Mouse (Mus musculus): ENCODE measurements around the gene Eif3i. TPM values are rescaled to one million over a fixed set of nuclear protein-coding genes. Genes with fewer than 3 reads are reported as not detected.

The Eif3i gene
- 274 TPM in 2 replicates for polyA plus RNA-seq (2014; fragmentation: Nextera tagmentation; extraction: Ambion mirVana)

DNA sequence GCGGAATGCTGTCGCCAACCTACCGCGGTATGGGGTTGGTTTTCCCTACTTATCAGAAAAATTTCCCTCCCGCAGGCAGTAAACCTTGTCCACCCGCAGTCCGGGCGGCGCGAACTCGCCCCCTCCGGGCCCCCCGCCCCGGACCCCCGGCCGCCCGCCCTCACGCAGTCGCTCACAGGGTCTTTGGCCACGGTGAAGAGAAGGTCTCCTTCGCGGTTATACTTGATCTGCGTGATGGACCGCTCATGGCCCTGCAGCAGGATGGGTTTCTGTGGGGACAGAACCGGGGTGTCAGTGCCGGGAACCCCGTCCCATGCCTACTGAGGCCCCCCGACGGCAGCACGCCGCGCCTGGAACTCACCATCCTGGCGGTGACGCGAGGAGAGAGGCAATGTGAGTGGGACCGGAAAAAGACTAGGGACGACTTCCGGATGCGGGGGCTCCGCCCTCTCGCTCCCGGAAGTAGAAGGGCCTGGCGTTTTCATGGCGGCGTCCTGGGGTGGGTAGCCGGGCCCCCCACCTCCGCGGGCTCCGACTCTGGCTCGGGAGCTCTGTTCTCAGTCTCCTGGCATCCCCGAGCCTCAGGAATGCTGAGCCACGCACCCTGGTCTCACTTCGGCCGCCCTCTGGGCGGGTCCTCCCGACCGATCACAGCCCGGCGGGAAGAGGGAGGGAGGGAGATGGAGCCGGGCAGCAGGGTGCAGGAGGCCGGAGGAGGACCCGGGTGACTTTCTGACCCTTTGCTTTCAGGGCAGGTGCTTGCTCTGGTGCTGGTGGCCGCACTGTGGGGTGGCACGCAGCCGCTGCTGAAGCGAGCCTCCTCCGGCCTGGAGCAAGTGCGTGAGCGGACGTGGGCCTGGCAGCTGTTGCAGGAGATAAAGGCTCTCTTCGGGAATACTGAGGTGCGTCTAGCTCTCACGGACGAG, at the start of gene Eif3i, which contains the start of gene Tmem234:
Eif3i (minus strand) TSS at position 416 of the 926 bp plus-strand sequence.
Tmem234 (plus strand) TSS at position 436 of the 926 bp plus-strand sequence.
- H3K4me3 ChIP-seq (ENCODE audit: low read depth, low read length), result peak within 1 kb of the TSS; percentile 100
- no peaks in the 10 kb centered on the region for H3K9me3 ChIP-seq (ENCODE audit: control insufficient read depth, low read length)
- ATAC-seq (ENCODE audit: low FRiP score) (peak; percentile 84), DNase-seq (ENCODE audit: low spot score) (peak; percentile 88)
- peak within 1 kb of the TSS; percentile 81 for H3K4me2 ChIP-seq (replicated peaks; ENCODE audit: low read depth, low read length)
- H3K27ac ChIP-seq (ENCODE audit: low read depth, low read length), result peak within 1 kb of the TSS; percentile 71
- under 1% methylated on average over 70 of the region's 74 CpGs for WGBS
- H3K36me3 ChIP-seq (ENCODE audit: control insufficient read depth, insufficient read depth, low read length), result no peaks in the 10 kb centered on the region
- H3K27me3 ChIP-seq (ENCODE audit: control insufficient read depth, insufficient read depth, low read length), result no peaks in the 10 kb centered on the region
- peaks cover 12% of the 10 kb centered on the region; the same call in 1 of the 2 replicates for H3K4me1 ChIP-seq (replicated peaks; ENCODE audit: control insufficient read depth, insufficient read depth, low read length)
- peak within 1 kb of the TSS; percentile 96 for H3K9ac ChIP-seq (ENCODE audit: low read depth, low read length)

DNA sequence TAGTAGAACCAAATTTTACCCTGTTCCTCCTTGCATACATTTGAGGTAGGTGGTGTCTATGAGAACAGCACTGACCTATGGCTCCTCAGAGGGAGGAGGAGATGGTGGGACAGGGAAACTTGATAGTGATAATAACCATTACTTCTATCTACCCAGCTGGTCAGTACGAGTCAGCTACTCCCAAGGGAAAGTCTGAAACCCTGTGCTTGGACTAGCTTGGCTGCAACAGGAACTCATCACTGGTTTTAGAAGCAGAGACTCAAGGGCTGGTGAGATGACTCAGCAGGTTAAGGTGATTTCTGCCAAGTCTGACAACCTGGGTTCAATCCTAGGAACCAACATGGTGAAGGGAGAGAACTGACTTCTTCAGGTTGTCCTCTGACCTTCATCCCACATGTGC, 48.2 kb upstream of the Eif3i start:
- H3K36me3 ChIP-seq (ENCODE audit: control insufficient read depth, insufficient read depth, low read length), result peaks cover 9% of the 10 kb centered on the region; the same call in 1 of the 2 replicates
- DNase-seq (ENCODE audit: low spot score) (no peak), ATAC-seq (ENCODE audit: low FRiP score) (no peak)
- no peak overlapping the region for H3K4me3 ChIP-seq (ENCODE audit: low read depth, low read length)
- H3K9me3 ChIP-seq (ENCODE audit: control insufficient read depth, low read length), result no peaks in the 10 kb centered on the region
- no peaks in the 10 kb centered on the region for H3K27me3 ChIP-seq (ENCODE audit: control insufficient read depth, insufficient read depth, low read length)
- H3K4me2 ChIP-seq (replicated peaks; ENCODE audit: low read depth, low read length), result no peak overlapping the region
- WGBS, result 79% methylated on average over 1 of the region's 1 CpGs
- H3K27ac ChIP-seq (ENCODE audit: low read depth, low read length), result no peak overlapping the region
- H3K9ac ChIP-seq (ENCODE audit: low read depth, low read length), result no peak overlapping the region
- H3K4me1 ChIP-seq (replicated peaks; ENCODE audit: control insufficient read depth, insufficient read depth, low read length), result no peaks in the 10 kb centered on the region

DNA sequence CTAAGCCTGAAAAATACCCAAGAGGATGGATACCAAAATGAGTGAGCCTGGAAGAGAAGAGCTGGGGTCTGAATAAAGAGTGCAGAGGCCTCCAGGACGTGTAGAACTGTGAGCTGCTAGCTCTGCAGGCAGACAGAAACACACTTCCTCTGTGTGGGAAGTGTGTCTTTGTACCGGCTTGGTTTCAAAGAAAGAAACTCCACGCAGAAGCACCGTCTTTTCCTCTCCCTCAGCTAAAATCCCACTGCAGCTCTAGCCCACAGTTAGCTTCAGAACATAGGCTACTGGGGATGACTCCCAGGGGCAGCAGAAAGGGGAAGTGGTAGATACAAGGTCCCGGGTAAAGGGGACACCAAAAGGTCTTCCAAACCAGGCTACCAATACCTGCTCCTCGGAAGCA, 44.8 kb upstream of the Eif3i start:
- Histone ChIP-seq H3K4me2 (replicated peaks; ENCODE audit: low read depth, low read length) (no peak overlapping the region), H3K4me1 (replicated peaks; ENCODE audit: control insufficient read depth, insufficient read depth, low read length) (no peaks in the 10 kb centered on the region), H3K9ac (ENCODE audit: low read depth, low read length) (no peak overlapping the region), H3K27me3 (ENCODE audit: control insufficient read depth, insufficient read depth, low read length) (no peaks in the 10 kb centered on the region), H3K4me3 (ENCODE audit: low read depth, low read length) (no peak overlapping the region), H3K27ac (ENCODE audit: low read depth, low read length) (no peak overlapping the region), H3K36me3 (ENCODE audit: control insufficient read depth, insufficient read depth, low read length) (peaks cover 5% of the 10 kb centered on the region; the same call in 1 of the 2 replicates), H3K9me3 (ENCODE audit: control insufficient read depth, low read length) (no peaks in the 10 kb centered on the region)
- DNase-seq (ENCODE audit: low spot score), result no peak
- 91% methylated on average over 6 of the region's 6 CpGs for WGBS
- no peak for ATAC-seq (ENCODE audit: low FRiP score)

DNA sequence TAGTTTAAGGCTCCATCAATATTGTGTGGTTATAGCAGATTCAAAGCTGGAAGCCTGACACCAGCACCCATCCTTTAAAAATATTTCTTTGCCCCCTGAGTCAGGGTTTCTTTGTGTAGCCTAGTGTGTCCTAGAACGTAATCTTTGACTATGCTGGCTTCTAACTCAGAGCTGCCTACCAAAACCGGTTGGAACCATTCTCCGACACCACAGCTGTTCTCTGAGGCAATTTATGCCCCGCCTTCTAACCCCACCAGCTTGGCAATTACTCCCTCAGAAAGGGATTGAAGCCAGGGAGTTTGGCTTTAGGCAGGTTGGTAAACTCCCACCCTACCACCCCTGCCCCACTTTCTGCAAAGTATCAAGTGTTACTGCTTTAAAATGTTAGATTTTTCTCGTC, 41.3 kb upstream of the Eif3i start:
- 59% methylated on average over 5 of the region's 5 CpGs for WGBS
- H3K9ac ChIP-seq (ENCODE audit: low read depth, low read length), result no peak overlapping the region; the same call in 1 of the 2 replicates
- H3K27ac ChIP-seq (ENCODE audit: low read depth, low read length), result no peak overlapping the region
- no peak overlapping the region for H3K4me2 ChIP-seq (replicated peaks; ENCODE audit: low read depth, low read length)
- no peaks in the 10 kb centered on the region; the same call in 1 of the 2 replicates for H3K4me1 ChIP-seq (replicated peaks; ENCODE audit: control insufficient read depth, insufficient read depth, low read length)
- no peaks in the 10 kb centered on the region for H3K9me3 ChIP-seq (ENCODE audit: control insufficient read depth, low read length)
- H3K27me3 ChIP-seq (ENCODE audit: control insufficient read depth, insufficient read depth, low read length), result no peaks in the 10 kb centered on the region
- no peak for DNase-seq (ENCODE audit: low spot score)
- H3K36me3 ChIP-seq (ENCODE audit: control insufficient read depth, insufficient read depth, low read length), result peaks cover 3% of the 10 kb centered on the region; the same call in 1 of the 2 replicates
- no peak overlapping the region for H3K4me3 ChIP-seq (ENCODE audit: low read depth, low read length)
- ATAC-seq (ENCODE audit: low FRiP score), result no peak

DNA sequence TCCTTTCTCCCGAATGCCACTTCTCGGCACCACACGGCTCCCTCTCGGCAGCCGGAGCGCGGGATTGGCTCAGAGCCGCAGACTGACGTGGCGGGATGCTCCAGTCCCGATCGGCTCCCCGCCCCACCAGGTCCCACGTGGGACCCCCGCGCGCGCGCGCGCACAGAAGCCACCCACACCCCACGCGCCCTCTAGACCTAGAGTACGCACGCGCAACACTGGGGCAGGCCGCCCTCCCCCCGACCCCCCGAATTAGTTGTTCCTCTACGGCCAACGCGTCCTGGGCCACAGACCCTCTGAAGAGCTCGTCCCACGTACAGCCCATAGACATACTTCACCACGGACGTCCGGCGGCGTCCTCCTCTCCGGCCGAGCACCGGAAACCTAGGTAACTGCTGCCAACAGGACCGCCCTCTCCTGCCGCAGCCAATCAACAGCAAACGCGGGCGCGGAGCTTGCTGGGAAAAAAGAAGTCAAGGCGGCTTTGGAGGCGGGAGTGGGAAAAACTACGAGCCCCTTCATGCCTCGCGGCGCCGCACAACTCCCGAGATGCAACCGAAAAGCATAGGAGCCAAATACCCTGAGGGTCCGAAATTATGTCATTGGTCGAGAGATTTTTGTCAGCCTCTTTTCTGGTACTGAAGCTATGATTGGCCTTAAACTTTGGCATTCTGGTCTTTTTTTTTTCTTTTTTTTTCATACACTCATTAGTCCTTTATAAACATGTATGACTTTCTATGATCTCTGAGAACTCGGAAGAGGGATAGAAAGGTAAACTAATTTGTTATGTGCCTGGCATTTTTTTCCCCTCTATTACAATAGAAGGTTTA, 40.4 kb upstream of the Eif3i start, which contains the start of gene Txlna:
Txlna (minus strand) TSS at position 428 of the 830 bp plus-strand sequence.
- H3K27ac ChIP-seq (ENCODE audit: low read depth, low read length), result peak within 1 kb of the TSS; percentile 89
- WGBS, result under 1% methylated on average over 56 of the region's 60 CpGs
- peak within 1 kb of the TSS; percentile 86 for H3K9ac ChIP-seq (ENCODE audit: low read depth, low read length)
- H3K4me1 ChIP-seq (replicated peaks; ENCODE audit: control insufficient read depth, insufficient read depth, low read length), result no peaks in the 10 kb centered on the region; the same call in 1 of the 2 replicates
- DNase-seq (ENCODE audit: low spot score), result peak; percentile 97
- H3K27me3 ChIP-seq (ENCODE audit: control insufficient read depth, insufficient read depth, low read length), result no peaks in the 10 kb centered on the region
- peaks cover 5% of the 10 kb centered on the region; the same call in 1 of the 2 replicates for H3K36me3 ChIP-seq (ENCODE audit: control insufficient read depth, insufficient read depth, low read length)
- no peaks in the 10 kb centered on the region for H3K9me3 ChIP-seq (ENCODE audit: control insufficient read depth, low read length)
- peak within 1 kb of the TSS; percentile 65 for H3K4me3 ChIP-seq (ENCODE audit: low read depth, low read length)
- peak within 1 kb of the TSS; percentile 95 for H3K4me2 ChIP-seq (replicated peaks; ENCODE audit: low read depth, low read length)
- peak; percentile 98 for ATAC-seq (ENCODE audit: low FRiP score)

DNA sequence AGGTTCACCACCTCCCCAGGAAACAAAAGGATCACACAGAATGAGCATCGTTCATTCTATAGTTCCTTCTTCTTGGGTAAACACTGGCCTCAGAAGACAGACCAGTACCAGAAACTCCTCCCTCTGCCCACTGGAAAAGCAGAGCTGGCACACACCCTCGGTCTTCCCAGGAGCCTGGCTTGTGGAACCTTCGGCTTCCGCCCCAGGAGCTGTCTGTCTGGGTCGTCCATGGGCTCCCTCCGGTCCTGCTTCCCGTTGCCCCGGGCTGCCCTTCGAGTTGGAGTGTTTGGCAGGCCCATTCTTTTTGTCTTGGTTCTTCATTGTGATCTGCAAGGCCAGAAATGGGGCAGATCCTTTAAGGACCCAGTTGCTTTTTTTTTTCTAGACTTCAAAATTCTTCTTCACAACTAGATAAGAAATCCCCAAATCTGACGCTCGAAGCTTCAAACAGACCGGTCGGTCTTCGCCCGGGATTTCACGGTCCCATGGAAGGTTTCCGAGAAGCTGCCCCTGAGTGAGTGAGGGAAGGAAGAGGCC, 39.7 kb upstream of the Eif3i start:
- peaks cover 5% of the 10 kb centered on the region; the same call in 1 of the 2 replicates for H3K36me3 ChIP-seq (ENCODE audit: control insufficient read depth, insufficient read depth, low read length)
- ATAC-seq (ENCODE audit: low FRiP score), result no peak
- 9% methylated on average over 17 of the region's 17 CpGs for WGBS

DNA sequence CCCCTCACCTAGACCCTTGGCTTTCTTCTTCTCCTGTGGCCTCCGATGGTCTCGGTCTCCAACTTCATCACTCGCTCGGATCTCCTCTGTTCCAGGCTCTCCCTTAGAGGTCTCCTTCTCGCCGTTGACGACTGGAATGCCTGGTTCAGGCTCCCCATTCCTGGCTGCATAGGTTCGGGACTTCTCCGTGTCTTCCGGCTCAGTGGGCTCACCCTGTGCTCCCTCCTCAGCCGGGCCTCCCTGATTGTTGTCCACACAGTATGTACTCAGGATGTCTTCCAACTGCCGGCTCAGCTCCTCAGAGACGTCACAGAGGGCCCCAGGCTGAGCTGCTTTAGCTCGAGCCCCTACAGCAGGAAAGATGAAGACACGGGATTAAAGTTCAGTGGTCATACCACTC, 38.8 kb upstream of the Eif3i start:
- H3K27me3 ChIP-seq (ENCODE audit: control insufficient read depth, insufficient read depth, low read length), result no peaks in the 10 kb centered on the region
- DNase-seq (ENCODE audit: low spot score) (no peak), ATAC-seq (ENCODE audit: low FRiP score) (no peak)
- H3K9me3 ChIP-seq (ENCODE audit: control insufficient read depth, low read length), result no peaks in the 10 kb centered on the region
- peak overlapping the region; percentile 65; the same call in 1 of the 2 replicates for H3K4me3 ChIP-seq (ENCODE audit: low read depth, low read length)
- WGBS, result 90% methylated on average over 15 of the region's 15 CpGs
- H3K27ac ChIP-seq (ENCODE audit: low read depth, low read length), result no peak overlapping the region
- peak overlapping the region; percentile 4; the same call in 1 of the 2 replicates for H3K9ac ChIP-seq (ENCODE audit: low read depth, low read length)
- H3K36me3 ChIP-seq (ENCODE audit: control insufficient read depth, insufficient read depth, low read length), result peaks cover 2% of the 10 kb centered on the region
- H3K4me2 ChIP-seq (replicated peaks; ENCODE audit: low read depth, low read length), result peak overlapping the region; percentile 95
- H3K4me1 ChIP-seq (replicated peaks; ENCODE audit: control insufficient read depth, insufficient read depth, low read length), result no peaks in the 10 kb centered on the region; the same call in 1 of the 2 replicates

More for the DNA sequence above, 39.7 kb upstream of the Eif3i start:
- H3K4me1 ChIP-seq (replicated peaks; ENCODE audit: control insufficient read depth, insufficient read depth, low read length), result no peaks in the 10 kb centered on the region; the same call in 1 of the 2 replicates
- H3K27ac ChIP-seq (ENCODE audit: low read depth, low read length), result peak overlapping the region; percentile 89
- H3K4me2 ChIP-seq (replicated peaks; ENCODE audit: low read depth, low read length), result peak overlapping the region; percentile 95
- H3K27me3 ChIP-seq (ENCODE audit: control insufficient read depth, insufficient read depth, low read length), result no peaks in the 10 kb centered on the region
- no peaks in the 10 kb centered on the region for H3K9me3 ChIP-seq (ENCODE audit: control insufficient read depth, low read length)
- H3K4me3 ChIP-seq (ENCODE audit: low read depth, low read length), result peak overlapping the region; percentile 65
- DNase-seq (ENCODE audit: low spot score), result no peak
- peak overlapping the region; percentile 86 for H3K9ac ChIP-seq (ENCODE audit: low read depth, low read length)

DNA sequence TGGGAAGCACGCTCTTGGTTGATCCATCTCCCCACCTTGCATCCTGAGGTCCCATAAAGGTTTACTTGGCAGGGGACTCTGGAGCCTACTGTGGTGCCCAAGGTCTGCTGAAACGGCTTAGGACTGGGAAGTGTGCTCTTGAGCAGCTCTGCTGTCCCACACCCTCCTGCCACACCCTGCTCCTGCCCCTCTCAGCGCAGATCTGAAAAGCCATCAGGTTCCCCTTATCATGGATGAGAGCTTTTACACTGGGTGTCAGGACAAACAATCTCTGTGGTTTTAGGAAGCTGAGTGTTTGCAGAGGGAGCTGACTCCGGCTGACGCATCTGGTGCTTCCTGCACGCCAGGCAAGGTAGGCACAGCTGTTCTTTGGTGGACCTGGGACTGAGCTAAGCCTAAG, 33.4 kb upstream of the Eif3i start:
- peaks cover 31% of the 10 kb centered on the region for H3K36me3 ChIP-seq (ENCODE audit: control insufficient read depth, insufficient read depth, low read length)
- 95% methylated on average over 6 of the region's 6 CpGs for WGBS

More for the DNA sequence above, 33.4 kb upstream of the Eif3i start:
- no peaks in the 10 kb centered on the region for H3K4me1 ChIP-seq (replicated peaks; ENCODE audit: control insufficient read depth, insufficient read depth, low read length)
- no peak overlapping the region for H3K4me3 ChIP-seq (ENCODE audit: low read depth, low read length)
- H3K4me2 ChIP-seq (replicated peaks; ENCODE audit: low read depth, low read length), result no peak overlapping the region
- no peaks in the 10 kb centered on the region for H3K27me3 ChIP-seq (ENCODE audit: control insufficient read depth, insufficient read depth, low read length)
- ATAC-seq (ENCODE audit: low FRiP score) (no peak), DNase-seq (ENCODE audit: low spot score) (no peak)
- no peaks in the 10 kb centered on the region for H3K9me3 ChIP-seq (ENCODE audit: control insufficient read depth, low read length)
- no peak overlapping the region for H3K27ac ChIP-seq (ENCODE audit: low read depth, low read length)
- no peak overlapping the region for H3K9ac ChIP-seq (ENCODE audit: low read depth, low read length)

All from hindbrain, embryonic 11.5 days (tissue).